Mouse (Mus musculus) erythroblast, embryonic 14.5 days (primary cell): ENCODE results near the gene Npvf. TPM values are rescaled to one million over a fixed set of nuclear protein-coding genes. Genes with fewer than 3 reads are reported as not detected.

ENCODE experiments used
- H3K27me3 ChIP-seq: 2 replicates; pipeline ENCODE4 v1.6.1; 2012; ENCODE audit warnings: inconsistent platforms; ENCODE audit not compliant: control insufficient read depth
- H3K36me3 ChIP-seq: 2 replicates; pipeline ENCODE4 v1.6.1; 2012; ENCODE audit warnings: mild to moderate bottlenecking, inconsistent platforms; ENCODE audit not compliant: control insufficient read depth
- H3K4me1 ChIP-seq: 2 replicates; pipeline ENCODE4 v1.6.1; 2012; ENCODE audit warnings: inconsistent platforms; ENCODE audit not compliant: control insufficient read depth
- H3K4me3 ChIP-seq: replicated peaks from 2 replicates; pipeline ENCODE3; 2012; ENCODE audit warnings: moderate library complexity, mild to moderate bottlenecking, inconsistent platforms
- H3K9me3 ChIP-seq: 2 replicates; pipeline ENCODE4 v1.6.1; 2012; ENCODE audit warnings: low read length, inconsistent platforms, mixed read lengths; ENCODE audit not compliant: control insufficient read depth
- GATA1 ChIP-seq: IDR thresholded peaks from 2 replicates; pipeline ENCODE4 v1.6.1; 2012; ENCODE audit warnings: low read length, inconsistent platforms, mixed read lengths
- TAL1 ChIP-seq: IDR thresholded peaks from 3 replicates; pipeline ENCODE4 v1.6.1; 2012; ENCODE audit warnings: low read length, inconsistent platforms, mixed read lengths
- polyA plus RNA-seq: library from polyadenylated mRNA; stranded (reverse); fragments of >175 nt; gene quantifications from 2 replicates; pipeline ENCODE4 v1.2.3, GENCODE M21; 2012

Npvf gene
- polyA plus RNA-seq: not detected in 2 replicates

DNA sequence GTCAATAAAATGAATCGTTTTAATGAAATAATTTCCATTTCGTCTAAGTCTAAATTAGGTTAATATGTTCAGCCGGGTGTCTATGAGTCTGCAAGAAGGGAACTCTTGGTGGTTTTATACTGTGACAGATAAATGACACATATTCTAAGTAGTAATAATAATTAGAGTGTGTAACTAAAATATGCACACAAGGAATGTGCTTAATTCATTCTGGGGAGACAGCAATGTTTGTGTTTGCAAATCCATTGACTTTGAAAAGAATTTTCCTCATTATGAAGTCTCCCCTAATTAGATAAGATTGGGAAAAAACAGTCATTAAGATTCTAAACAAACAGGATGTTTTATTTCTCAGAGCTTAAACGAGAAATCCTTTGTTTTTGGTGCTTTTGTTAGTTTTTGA lies at the start of gene Npvf:
Gene Npvf (minus strand): TSS at position 84 of the 400 bp plus-strand sequence.
- no peak for TF ChIP-seq GATA1
- H3K27me3 ChIP-seq: no peaks in the 10 kb centered on the region
- no peaks in the 10 kb centered on the region for H3K36me3 ChIP-seq
- H3K4me3 ChIP-seq: no peak within 1 kb of the TSS
- H3K9me3 ChIP-seq: no peaks in the 10 kb centered on the region
- no peaks in the 10 kb centered on the region for H3K4me1 ChIP-seq

DNA sequence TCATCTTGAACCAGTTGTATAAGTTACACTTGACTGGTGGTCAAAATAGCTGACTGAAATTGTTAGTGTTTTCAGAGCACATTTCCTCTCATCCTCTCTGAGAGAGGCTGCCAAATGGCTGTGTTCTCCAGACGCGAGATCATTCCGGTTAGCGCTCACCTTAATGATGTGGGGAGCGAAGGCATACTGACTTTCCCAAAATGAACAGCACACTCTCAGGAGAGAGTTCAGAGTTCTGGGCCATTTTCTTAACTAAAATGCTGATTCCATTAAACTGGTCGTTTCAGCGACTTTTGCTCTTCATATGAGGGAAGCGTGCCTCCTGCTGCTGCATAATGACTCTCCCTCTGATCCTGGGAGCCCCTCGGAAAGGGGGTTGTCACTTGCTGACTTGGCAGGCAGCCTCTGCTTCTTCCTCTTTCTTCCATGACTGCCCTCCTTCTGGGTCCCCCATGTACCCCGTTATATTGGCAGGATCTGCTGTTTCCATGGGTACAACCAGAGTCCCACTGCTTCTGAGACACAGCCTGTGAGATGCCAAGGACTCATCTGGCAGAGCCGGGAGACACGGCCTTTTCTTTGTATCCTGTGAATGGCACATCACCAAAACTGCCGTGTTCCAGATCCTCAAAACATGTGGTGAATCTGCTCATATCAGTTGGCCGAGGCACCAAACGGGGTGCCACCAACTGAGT lies 35.0 kb upstream of the Npvf start:
- H3K36me3 ChIP-seq: no peaks in the 10 kb centered on the region
- TF ChIP-seq TAL1 (no peak), GATA1 (no peak)
- H3K27me3 ChIP-seq: no peaks in the 10 kb centered on the region
- H3K4me3 ChIP-seq: no peak overlapping the region
- H3K4me1 ChIP-seq: no peaks in the 10 kb centered on the region
- no peaks in the 10 kb centered on the region for H3K9me3 ChIP-seq

DNA sequence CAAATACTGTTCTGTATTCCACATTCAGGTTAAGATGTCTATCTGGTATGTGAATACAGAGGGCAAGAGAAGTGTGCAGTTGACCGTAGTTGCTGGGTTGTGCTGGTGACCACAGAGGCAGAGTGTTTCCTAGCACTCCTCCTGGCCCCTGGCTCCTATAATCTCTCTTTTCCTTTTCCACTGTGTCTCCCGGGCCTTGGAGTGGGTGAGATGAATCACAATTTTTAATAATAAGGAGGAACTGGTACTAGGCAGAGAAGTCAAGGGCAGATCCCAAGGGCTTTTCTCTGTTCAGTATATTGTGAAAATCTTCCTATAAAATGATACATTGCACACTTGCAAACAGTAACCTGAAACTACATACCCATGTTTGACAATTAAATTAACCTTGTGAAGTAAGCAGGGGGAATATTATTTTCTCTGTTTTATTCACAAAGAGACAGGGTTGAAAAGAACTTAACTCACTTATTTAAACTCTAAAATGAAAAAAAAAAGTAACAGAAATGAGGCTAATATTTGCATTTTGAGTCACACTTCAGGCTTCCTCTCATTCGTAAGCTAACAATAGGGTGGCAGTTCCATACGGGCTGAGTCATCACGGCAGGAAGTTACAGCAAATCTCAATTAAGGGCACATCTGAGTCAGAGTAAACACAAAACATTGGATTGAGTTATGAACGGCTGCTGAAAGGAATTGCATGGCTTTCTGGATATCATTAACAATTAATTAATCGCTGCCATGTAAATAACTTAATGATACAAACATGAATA lies 30.6 kb upstream of the Npvf start:
- Histone ChIP-seq H3K4me1 (no peaks in the 10 kb centered on the region), H3K27me3 (no peaks in the 10 kb centered on the region), H3K9me3 (no peaks in the 10 kb centered on the region), H3K4me3 (no peak overlapping the region), H3K36me3 (no peaks in the 10 kb centered on the region)
- no peak for TF ChIP-seq TAL1

DNA sequence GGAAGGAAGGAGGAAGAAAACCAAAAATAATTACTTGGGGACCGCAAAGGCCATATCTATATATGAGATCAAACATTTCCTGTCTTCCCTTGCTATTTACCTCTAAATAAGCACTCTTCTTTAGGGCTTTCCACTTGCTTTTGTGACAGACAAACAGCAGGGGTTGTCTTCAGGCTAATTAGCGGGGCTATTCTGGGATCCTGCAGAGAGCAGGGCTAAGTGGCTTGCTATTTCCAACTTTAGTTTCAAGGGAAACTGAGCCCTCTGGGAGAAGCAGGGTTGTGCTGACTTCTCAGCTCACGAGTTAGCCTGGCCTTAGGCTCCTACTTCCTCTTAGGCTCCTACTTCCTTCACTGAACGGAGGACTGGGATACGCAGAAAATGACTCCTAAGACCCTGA lies 27.3 kb upstream of the Npvf start:
- Histone ChIP-seq H3K4me3 (no peak overlapping the region), H3K4me1 (no peaks in the 10 kb centered on the region), H3K36me3 (no peaks in the 10 kb centered on the region), H3K27me3 (no peaks in the 10 kb centered on the region), H3K9me3 (no peaks in the 10 kb centered on the region)
- no peak for TF ChIP-seq GATA1
- TF ChIP-seq TAL1: no peak

DNA sequence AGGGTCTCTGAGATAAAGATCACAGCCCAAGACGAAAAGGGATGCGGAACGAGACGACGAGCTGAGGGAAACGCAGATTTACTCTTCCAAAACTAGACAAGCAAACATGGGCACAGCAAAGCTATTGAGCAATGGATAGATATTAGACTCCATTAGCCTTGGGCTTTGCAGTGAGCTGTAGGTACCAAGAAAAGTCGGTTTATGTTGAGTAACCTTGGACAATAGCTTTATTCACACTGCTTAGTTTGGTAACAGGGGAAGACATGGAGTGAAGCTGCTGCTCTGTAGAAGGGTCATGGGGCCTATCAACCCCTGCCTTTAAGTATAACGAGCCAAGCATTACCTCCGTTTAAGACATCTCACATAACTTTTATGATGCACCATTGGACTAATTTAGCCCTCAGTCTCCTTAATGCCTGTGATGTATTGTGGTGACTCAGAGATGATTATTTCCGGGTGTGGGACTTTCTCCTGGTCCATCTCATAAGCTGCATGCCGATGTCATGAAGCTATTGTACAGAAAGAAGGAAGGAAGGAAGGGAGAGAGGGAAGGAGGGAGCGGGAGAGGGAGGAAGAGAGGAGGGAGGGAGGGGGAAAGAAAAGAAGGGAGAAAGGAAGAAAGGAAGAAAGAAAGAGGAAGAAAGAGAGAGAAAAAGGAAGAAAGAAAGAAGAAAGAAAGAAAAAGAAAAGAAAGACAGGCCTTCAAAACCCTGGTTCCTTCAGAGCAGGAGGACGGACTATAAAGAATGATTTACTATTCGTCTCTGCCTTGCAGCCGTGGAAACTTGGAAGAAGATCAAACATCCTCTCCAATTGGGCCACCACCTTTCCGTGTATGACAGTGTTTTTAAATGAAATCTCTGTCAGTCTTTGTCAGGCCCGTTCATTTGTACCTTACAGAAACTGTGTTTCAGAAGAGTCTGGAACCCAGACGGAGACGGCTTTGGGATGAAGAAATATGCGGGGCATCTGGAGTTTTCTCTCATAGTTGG lies 26.3 kb upstream of the Npvf start:
- no peaks in the 10 kb centered on the region for H3K36me3 ChIP-seq
- H3K9me3 ChIP-seq: no peaks in the 10 kb centered on the region
- H3K4me3 ChIP-seq: no peak overlapping the region
- no peaks in the 10 kb centered on the region for H3K27me3 ChIP-seq
- H3K4me1 ChIP-seq: no peaks in the 10 kb centered on the region
- TF ChIP-seq GATA1 (no peak), TAL1 (no peak)

DNA sequence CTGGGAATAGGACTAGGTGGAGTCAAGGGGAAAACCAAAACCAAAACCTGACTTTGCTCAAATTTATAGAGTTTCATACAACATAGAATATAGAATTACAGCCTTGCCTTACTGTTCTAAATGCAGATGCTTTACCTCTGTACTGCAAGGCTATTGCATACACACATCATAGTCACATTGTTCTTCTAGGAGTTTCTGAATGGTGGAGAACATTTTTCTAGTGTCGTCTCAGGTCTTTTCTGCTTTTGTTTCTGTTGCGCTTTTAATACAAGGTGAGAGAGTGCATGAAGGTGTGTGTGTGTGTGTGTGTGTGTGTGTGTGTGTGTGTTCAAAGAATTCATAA lies 25.2 kb upstream of the Npvf start:
- TF ChIP-seq GATA1: no peak
- TF ChIP-seq TAL1: no peak
- no peaks in the 10 kb centered on the region for H3K4me1 ChIP-seq
- no peaks in the 10 kb centered on the region for H3K27me3 ChIP-seq
- no peak overlapping the region for H3K4me3 ChIP-seq
- no peaks in the 10 kb centered on the region for H3K9me3 ChIP-seq
- no peaks in the 10 kb centered on the region for H3K36me3 ChIP-seq

DNA sequence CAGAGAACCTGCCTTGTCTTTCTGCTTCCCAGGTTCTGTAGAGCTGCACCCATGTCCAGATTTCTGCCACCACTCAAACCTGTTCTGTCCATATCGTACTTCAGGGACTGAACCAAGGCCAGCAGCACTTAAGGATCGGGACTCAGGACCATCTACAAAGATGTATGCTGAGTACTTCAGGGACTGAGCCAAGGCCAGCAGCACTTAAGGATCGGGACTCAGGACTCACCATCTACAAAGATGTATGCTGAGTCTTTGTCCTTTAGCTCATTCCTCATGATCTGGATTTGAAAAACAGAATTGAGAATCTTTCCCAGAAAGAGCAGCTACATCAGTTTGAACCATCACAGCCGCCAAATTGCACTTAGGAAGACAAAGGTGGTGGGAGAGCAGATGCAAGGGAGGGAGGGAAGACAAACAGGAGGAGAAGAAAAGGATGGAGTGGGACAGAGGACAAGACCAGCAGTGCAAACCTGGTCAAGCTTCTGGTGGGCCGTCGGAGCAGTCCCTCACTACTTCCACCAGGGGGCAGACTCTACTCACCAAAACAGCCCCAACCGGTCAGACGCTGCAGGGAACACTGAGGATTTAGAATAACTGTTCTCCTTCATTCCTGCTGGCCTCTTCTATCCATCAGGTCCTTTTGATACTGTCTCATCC lies 24.7 kb upstream of the Npvf start:
- no peaks in the 10 kb centered on the region for H3K36me3 ChIP-seq
- H3K4me3 ChIP-seq: no peak overlapping the region
- TF ChIP-seq GATA1 (no peak), TAL1 (no peak)
- no peaks in the 10 kb centered on the region for H3K9me3 ChIP-seq
- no peaks in the 10 kb centered on the region for H3K27me3 ChIP-seq
- H3K4me1 ChIP-seq: no peaks in the 10 kb centered on the region

DNA sequence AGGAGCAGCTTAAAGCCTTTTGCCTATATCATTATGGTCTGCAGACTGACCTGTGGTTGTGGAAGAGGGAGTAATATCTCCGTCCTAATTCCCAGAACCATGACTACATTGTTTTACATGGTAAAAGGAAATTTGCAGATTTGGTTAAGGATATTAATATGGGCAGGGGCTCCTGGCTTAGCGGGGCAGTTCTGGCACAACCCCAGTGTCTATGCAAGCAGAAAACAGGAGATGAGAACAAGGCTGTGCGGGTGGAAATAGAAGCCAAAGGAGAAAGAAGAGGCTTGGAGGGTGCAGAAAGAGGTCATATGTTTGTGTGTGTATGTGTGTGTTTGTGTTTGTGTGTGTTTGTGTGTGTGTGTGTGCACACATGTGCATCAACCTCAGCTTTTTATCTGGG lies 17.0 kb upstream of the Npvf start:
- TF ChIP-seq TAL1: no peak
- no peak for TF ChIP-seq GATA1
- no peaks in the 10 kb centered on the region for H3K27me3 ChIP-seq
- no peaks in the 10 kb centered on the region for H3K36me3 ChIP-seq
- no peaks in the 10 kb centered on the region for H3K4me1 ChIP-seq
- no peaks in the 10 kb centered on the region for H3K9me3 ChIP-seq
- H3K4me3 ChIP-seq: no peak overlapping the region
